Mouse (Mus musculus) Muller cell, postnatal 12 days (primary cell): ENCODE data around the gene Bicral.

Experiments
- DNase-seq: peaks from one replicate; pipeline ENCODE4 v3.0.0-alpha.2; 2015; ENCODE audit errors: inconsistent ontology term

Bicral gene

GRCm38 (mm10) chr17:46843716-46844115 lies 14.6 kb downstream of the Bicral start:
- DNase-seq = no peak

GRCm38 (mm10) chr17:46843022-46843421 lies 15.3 kb downstream of the Bicral start:
- DNase-seq = peak; percentile 63

DNA sequence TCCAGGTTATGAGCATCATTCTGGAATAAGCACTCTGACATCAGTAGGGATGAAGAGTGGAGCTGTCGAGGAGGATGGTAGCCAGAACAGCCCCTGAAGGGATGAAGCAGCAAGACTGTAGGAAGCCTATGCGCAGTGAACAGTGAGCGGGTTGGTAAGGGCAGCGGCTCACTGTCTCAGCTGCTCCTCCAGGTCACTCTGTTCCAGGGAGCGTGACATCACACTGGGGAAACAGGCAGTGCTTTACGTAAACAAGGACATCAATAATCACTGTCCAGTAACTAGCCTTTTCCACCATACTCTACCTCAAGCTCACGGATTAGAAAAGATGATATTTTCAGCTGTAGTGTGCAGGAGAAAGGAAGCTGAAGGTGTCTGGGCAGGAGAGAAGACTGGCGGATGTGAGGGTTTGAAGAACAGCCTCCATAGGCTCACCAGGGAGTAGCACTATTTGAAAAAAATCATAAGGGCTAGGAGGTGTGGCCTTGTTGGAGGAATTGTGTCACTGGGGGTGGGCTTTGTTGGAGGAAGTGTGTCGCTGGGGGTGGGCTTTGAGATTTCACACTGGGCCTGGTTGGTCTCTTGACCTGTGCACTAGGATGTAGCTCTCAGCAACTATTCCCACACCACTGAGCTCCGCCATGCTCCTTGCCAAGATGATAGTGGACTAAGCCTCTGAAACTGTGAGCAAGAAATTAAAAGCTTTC lies 17.8 kb downstream of the Bicral start:
- no peak for DNase-seq

- no peak for DNase-seq
These were observed 19.8 kb downstream of the Bicral start for GRCm38 (mm10) chr17:46838396-46838920.

- DNase-seq = no peak
These were observed 20.4 kb downstream of the Bicral start for GRCm38 (mm10) chr17:46837897-46838296.

- no peak for DNase-seq
These were observed 23.1 kb downstream of the Bicral start for GRCm38 (mm10) chr17:46835093-46835715.

- no peak for DNase-seq
These were observed 25.3 kb downstream of the Bicral start for GRCm38 (mm10) chr17:46832981-46833305.

DNA sequence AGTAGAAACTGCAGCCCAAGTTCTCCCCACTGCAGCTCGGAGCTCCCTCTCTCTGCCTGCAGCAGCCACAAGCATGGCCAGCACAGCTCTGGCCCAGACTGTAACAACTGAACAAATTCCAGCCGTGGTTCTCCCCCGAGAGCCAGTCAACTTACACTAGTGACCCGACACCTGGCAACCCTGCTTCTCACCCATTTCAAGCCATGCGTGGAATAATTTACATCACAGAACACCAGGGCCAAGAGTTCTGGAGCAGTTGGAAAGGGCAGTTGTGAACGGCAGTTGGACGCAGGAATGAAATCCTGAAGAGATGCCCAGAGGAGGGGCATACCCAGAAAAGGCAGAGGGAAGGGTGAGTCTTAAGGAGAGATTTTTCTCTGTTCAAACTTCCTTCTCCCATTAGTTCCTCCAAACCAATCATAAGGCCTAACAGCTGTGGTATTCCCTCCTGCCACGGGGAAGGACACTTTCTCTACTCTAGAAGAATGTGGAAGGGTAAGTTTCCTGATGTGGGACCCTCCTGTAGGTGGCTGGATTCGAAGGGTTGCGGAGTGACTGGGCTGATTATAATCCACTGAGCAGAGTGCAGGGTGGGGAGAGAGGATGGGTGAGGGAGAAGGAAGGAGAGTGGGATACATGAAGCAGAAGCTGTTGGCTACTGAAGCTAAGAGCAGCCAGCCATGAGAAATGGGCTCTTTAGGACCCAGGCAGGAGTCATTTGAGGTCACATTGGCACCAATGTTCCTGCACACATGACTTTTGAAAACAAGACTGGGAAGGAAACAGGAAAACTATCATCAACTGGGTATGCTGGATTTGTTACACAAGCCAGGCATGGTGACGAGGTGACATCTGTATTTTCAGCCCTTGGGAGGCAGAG lies 25.9 kb downstream of the Bicral start:
- peak; percentile 70 for DNase-seq

- no peak for DNase-seq
These were observed 28.3 kb downstream of the Bicral start for GRCm38 (mm10) chr17:46829856-46830535.

GRCm38 (mm10) chr17:46828935-46829334 lies 29.3 kb downstream of the Bicral start:
- DNase-seq = no peak

GRCm38 (mm10) chr17:46823091-46823490 lies 35.2 kb downstream of the Bicral start:
- DNase-seq = no peak

GRCm38 (mm10) chr17:46820628-46821027 lies 37.7 kb downstream of the Bicral start:
- no peak for DNase-seq

- DNase-seq = no peak
These were observed 40.5 kb downstream of the Bicral start for GRCm38 (mm10) chr17:46817734-46818158.

DNA sequence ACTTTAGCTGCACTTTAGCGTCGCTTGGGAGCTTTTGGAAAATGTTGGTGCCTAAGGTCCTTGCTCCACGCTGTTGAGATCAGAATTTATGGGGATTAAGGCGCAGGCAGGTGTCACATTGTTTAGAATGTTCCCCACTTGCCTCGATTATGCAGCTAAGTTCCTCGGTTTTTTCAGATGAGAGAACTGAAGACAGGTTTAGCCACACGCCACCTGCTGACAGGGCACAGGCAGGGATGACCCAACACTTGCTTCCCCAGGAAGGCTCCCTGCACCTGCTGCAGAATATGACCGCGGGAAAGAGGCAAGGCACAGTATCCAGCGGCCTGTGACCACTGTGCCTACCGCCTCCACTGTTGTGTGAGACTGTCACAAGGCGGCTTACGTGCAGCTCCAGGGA lies 42.0 kb downstream of the Bicral start:
- DNase-seq = no peak

- no peak for DNase-seq
These were observed 43.8 kb downstream of the Bicral start for GRCm38 (mm10) chr17:46814497-46814896.

GRCm38 (mm10) chr17:46813637-46814036 lies 44.6 kb downstream of the Bicral start:
- DNase-seq = no peak

DNA sequence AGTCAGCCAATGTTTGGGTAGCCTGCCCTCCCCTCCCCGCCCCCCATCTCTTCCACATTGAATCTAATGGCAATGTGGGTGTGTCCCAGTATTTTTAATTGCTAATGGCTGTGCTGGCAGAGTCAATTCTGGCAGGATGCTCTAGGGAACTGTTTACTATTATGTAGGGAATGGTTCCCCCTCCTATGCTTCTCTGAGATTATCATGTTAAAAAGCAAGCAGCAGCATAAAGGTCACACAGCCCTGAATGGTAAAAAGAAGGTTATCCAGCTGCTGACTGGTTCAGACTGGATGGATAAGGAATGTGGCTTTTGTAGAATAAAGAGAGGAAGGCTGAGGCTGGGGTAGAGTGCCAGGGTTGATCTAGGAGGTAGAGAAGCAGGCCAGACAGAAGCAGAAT lies 45.8 kb downstream of the Bicral start:
- DNase-seq = no peak

DNA sequence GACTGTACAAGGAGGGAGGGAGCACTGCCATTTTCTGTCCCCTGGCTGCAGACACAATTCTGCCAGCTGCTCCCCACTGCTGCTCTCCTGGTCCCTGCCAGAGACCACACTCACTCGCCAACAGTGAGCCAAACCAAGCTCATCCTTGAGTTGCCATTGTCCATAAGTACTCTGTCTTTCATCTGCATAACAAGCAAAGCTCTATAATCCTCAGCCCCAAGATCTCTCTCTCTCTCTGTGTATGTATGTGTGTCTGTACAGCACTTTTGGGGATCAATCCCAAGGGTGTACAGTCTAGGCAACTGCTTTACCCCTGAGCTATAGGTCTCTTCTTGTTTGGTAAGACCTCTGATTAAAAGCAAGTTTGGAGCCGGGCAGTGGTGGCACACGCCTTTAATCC lies 47.6 kb downstream of the Bicral start:
- DNase-seq = no peak

DNA sequence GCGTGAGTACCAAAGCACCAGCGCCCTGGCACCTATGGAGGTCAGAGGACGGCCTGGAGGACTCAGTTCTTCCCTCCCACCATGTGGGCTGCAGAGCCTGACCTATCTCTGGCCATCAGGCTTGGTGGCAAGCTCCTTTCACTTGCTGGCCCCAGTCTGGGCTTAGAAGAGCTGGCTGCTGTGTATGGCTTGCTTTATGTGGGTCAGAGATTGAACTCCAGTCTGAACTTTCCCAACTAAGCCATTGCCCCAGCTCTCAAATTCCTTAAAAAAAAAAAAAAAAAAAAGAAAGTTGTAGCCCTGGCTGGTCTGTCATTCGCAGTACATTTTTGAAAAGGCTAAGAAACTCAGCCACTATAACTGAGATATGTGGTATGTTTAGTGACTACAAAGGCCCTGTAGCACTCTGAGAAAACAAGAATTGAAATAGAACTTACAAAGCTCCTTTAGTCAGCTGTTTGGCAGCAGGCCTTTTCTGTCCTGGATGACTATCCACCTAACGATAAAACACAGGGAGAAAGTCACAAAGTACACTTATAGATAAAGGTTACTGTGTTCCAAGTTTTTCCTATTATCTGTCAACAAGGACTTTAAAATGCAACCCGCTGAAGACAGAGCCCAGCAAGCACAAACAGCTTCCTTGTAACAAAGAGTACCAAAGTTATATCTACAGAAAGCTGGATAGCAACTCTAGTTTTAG lies 49.0 kb downstream of the Bicral start:
- DNase-seq = peak; percentile 11

DNA sequence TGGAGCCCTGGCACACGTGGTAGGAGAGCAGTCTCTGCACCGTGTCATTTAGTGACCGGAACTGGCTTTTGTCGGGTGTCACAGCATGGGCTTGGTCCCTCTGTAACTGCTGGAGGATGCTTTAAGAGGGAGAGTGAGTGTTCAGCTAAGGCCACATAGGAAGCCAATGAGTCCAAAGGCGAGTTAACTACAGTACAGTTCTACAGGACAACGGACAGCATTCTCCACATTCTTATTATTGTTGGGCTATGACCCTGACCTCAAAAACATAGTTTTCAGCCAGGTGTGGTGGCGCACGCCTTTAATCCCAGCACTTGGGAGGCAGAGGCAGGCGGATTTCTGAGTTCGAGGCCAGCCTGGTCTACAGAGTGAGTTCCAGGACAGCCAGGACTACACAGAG lies 49.9 kb downstream of the Bicral start:
- no peak for DNase-seq

DNA sequence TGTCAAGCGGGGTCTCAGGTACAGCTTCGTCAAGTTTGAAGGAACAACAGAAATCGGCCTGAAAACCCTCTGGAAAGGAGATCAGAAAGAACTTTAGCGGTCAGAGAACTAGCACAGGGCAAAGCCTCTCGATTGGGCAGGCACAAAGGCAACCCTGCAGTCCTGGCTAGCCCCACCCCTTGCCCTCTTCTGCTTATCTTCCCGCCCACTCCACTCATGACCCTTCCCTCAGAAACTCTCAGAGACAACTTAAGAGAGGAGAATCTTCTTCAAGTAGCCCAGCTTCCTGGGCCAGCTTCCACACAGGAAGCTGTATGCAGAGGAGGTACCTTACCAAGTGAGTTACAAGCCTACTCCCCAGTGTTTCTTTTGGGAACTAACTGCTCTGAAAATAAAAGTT lies 56.5 kb downstream of the Bicral start:
- no peak for DNase-seq
